Mouse (Mus musculus) adrenal gland, adult (tissue): ENCODE measurements around the gene Ppp1r15b.

Experiments used
- DNase-seq, 2 experiments: peaks; one replicate each; pipeline ENCODE4 v3.0.0; 2022 to 2023; ENCODE audit warnings: low spot score in 1 of 2; ENCODE audit not compliant: inconsistent age in 2 of 2

The Ppp1r15b gene

GRCm38 (mm10) chr1:133183141-133183925 lies 52.4 kb downstream of the Ppp1r15b start:
- no peak for DNase-seq

GRCm38 (mm10) chr1:133187948-133188680 lies 57.2 kb downstream of the Ppp1r15b start:
- peak in 1 of 2 experiments; percentile 60 for DNase-seq

DNA sequence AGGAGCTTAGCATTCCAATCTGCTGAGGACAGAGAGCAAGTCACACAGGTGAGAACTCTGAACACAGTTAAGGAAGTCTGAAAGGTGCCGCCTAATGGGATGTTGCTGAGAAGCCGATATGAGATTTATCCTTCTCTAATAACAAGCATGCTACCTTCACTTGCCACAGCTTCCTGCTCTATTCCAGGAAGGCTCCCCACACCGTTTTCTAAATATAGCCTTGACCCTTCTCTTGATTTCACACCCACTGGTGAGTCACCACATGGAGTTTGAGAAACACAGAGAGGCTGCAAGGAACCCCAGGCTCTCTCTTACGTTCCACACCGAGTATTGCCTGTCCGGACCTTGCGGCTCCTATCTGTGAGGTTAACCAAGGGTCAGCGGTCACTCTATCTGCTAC lies 57.8 kb downstream of the Ppp1r15b start:
- peak; percentile 38 to 83 for DNase-seq
